10 mouse cellular contexts compared by ENCODE assay signal in the genomic region with DNA sequence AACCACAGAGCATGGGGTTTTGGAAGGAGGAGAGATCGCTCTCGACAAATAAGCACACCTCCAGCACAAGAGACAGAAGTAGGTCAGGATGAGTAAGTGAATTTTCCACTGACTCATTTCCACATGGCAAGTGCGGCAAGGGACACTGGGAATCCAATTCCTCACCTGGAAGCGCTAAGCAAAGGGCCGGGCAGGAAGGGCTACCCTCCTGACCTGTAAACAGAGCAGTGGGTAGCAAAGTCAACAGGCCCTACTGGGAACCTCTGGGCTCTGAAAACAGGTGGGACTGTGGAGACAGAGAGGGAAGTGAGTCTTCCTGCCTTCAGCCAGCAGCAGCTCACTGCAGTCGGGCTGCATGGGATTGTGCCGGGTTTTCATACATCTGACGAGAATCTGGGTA.
DNase-seq lines count a peak whose midpoint lies in the region; ATAC-seq lines count a peak whose summit lies in the region.
"Had no signal": no experiment of that assay in that cellular context is flagged by ENCODE, and none has a peak within 500 bp of the region (broad histone marks: within the 10 kb centered on the region; RNA-seq: fewer than 3 reads in every experiment).

No protein-coding gene starts in this region.

- peak; percentile 25 to 49 for DNase-seq in gastrocnemius, adult 8-10 months (ENCODE audit: low spot score in 2 of 2)
- no peak for DNase-seq in gastrocnemius, postnatal 10 days
- peak; percentile 54 to 66 for DNase-seq in left cerebral cortex, postnatal 36 days (ENCODE audit: low spot score in 2 of 2)
- no peak for DNase-seq in Muller cell, postnatal 12 days (ENCODE audit: inconsistent ontology term)
- DNase-seq in kidney, adult 8-10 months: no peak

- WGBS in midbrain, embryonic 15.5 days: 70% methylated on average over 8 of the region's 8 CpGs
- WGBS in midbrain, embryonic 13.5 days: 78% methylated on average over 8 of the region's 8 CpGs
- WGBS in stomach, embryonic 16.5 days: 42% methylated on average over 8 of the region's 8 CpGs

- intact Hi-C loops in left cerebral cortex, postnatal 36 days (cut with DNase I): loop anchor here (5.0 kb wide), 1 partner anchor 65 kb away; no protein-coding TSS in a partner anchor

- H3K27me3 ChIP-seq in midbrain, embryonic 15.5 days (replicated peaks): no peaks in the 10 kb centered on the region
- no peaks in the 10 kb centered on the region for H3K27me3 ChIP-seq in midbrain, embryonic 13.5 days
- H3K27me3 ChIP-seq in stomach, embryonic 16.5 days (ENCODE audit: control insufficient read depth, insufficient read depth, low read length): no peaks in the 10 kb centered on the region
- H3K27me3 ChIP-seq: lung, embryonic 15.5 days had no signal

- ATAC-seq in midbrain, embryonic 15.5 days (replicated peaks): 0 out of 2 replicates have a peak, but pooled peaks have one; percentile 22
- no peak for ATAC-seq in midbrain, embryonic 13.5 days
- peak; percentile 49; the same call in 1 of the 2 replicates for ATAC-seq in stomach, embryonic 16.5 days (ENCODE audit: insufficient read depth, low FRiP score)
- ATAC-seq: forebrain, embryonic 16.5 days had no signal

- no peak overlapping the region for H3K4me3 ChIP-seq in midbrain, embryonic 15.5 days
- H3K4me3 ChIP-seq in midbrain, embryonic 13.5 days (replicated peaks): no peak overlapping the region
- no peak overlapping the region for H3K4me3 ChIP-seq in stomach, embryonic 16.5 days (replicated peaks; ENCODE audit: low read length)
- H3K4me3 ChIP-seq: lung, embryonic 15.5 days had no signal

- peaks cover 15% of the 10 kb centered on the region for H3K4me1 ChIP-seq in midbrain, embryonic 15.5 days
- peaks cover 27% of the 10 kb centered on the region for H3K4me1 ChIP-seq in midbrain, embryonic 13.5 days (replicated peaks)
- H3K4me1 ChIP-seq in stomach, embryonic 16.5 days (ENCODE audit: control insufficient read depth, insufficient read depth, low read length): peaks cover 43% of the 10 kb centered on the region

- H3K9me3 ChIP-seq in midbrain, embryonic 15.5 days: no peaks in the 10 kb centered on the region
- no peaks in the 10 kb centered on the region for H3K9me3 ChIP-seq in midbrain, embryonic 13.5 days
- no peaks in the 10 kb centered on the region for H3K9me3 ChIP-seq in stomach, embryonic 16.5 days (replicated peaks; ENCODE audit: control insufficient read depth, low read length)
- H3K9me3 ChIP-seq: lung, embryonic 15.5 days had no signal

- H3K4me2 ChIP-seq in midbrain, embryonic 15.5 days: no peak overlapping the region
- H3K4me2 ChIP-seq in midbrain, embryonic 13.5 days (replicated peaks): no peak overlapping the region
- H3K4me2 ChIP-seq in stomach, embryonic 16.5 days (ENCODE audit: low read depth, low read length): no peak overlapping the region
- H3K4me2 ChIP-seq: lung, embryonic 15.5 days had no signal

- H3K9ac ChIP-seq in midbrain, embryonic 15.5 days: no peak overlapping the region
- no peak overlapping the region for H3K9ac ChIP-seq in midbrain, embryonic 13.5 days (replicated peaks)
- no peak overlapping the region for H3K9ac ChIP-seq in stomach, embryonic 16.5 days (ENCODE audit: low read length)
- H3K9ac ChIP-seq: lung, embryonic 15.5 days had no signal

- H3K36me3 ChIP-seq in midbrain, embryonic 15.5 days (replicated peaks): no peaks in the 10 kb centered on the region
- no peaks in the 10 kb centered on the region for H3K36me3 ChIP-seq in midbrain, embryonic 13.5 days
- no peaks in the 10 kb centered on the region for H3K36me3 ChIP-seq in stomach, embryonic 16.5 days (ENCODE audit: control insufficient read depth, insufficient read depth, low read length)
- H3K36me3 ChIP-seq: lung, embryonic 15.5 days had no signal

- H3K27ac ChIP-seq in midbrain, embryonic 15.5 days: no peak overlapping the region
- no peak overlapping the region for H3K27ac ChIP-seq in midbrain, embryonic 13.5 days
- peak overlapping the region; percentile 67 for H3K27ac ChIP-seq in stomach, embryonic 16.5 days (ENCODE audit: low read length)
- H3K27ac ChIP-seq: lung, embryonic 15.5 days had no signal

Comparison
In these comparisons a context has a peak if more than half of its experiments do, and no peak if none do; other contexts are left out.
1. DNase-seq: peak in gastrocnemius, adult 8-10 months (2 of 2) and left cerebral cortex, postnatal 36 days (2 of 2); none in gastrocnemius, postnatal 10 days (single experiment), Muller cell, postnatal 12 days (single experiment) and kidney, adult 8-10 months (0 of 2).